Comparison of ENCODE assay signal across 18 mouse cellular contexts in the genomic region with DNA sequence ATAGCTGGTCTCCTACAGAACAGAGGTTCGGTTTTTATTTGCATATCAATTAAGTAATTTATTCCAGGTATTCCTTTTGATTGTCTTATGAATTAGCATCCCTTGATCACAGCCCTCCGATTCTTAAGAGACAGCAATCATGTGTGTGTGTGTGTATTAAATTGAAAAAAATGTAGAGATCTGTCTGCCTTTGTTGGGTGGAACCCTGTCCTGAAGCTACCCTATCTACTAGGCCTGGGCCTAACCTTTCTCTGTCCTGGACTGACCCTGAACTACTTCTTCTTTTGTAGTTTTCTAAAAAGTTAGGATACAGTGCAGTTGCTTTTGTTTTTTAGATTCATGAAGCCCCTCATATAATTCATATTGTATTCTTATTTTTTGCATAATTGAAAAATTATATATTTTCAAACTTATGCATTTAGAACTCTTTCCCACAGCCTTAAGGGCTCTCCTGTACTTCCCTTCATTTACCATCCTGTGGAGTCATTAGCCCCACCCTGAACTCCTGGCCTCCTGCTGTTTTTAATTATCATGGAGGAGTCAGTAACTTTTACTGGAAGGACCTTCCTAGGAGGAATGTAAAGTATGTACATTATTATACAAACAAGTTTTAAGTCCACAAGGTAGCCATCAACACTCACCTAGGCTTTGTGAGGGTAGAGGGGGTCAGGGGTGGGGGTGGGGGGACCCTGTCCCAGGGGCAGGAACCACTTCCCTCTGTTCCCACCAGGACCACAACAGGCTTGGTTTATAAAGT.
"Had no signal": no experiment of that assay in that cellular context is flagged by ENCODE, and none has a peak within 500 bp of the region (broad histone marks: within the 10 kb centered on the region; RNA-seq: fewer than 3 reads in every experiment).

No protein-coding gene starts in this region.

- ATAC-seq: midbrain, embryonic 15.5 days had no signal

- H3K4me3 ChIP-seq: layer of hippocampus, adult 2 months; liver, embryonic 13.5 days; midbrain, embryonic 12.5 days; midbrain, embryonic 15.5 days; neural tube, embryonic 12.5 days; neural tube, embryonic 15.5 days had no signal

- H3K9me3 ChIP-seq: liver, embryonic 13.5 days; midbrain, embryonic 12.5 days; midbrain, embryonic 15.5 days; neural tube, embryonic 12.5 days; neural tube, embryonic 15.5 days had no signal

- H3K27me3 ChIP-seq: liver, embryonic 13.5 days; midbrain, embryonic 12.5 days; midbrain, embryonic 15.5 days; neural tube, embryonic 12.5 days; neural tube, embryonic 15.5 days had no signal

- H3K4me1 ChIP-seq: liver, embryonic 13.5 days; midbrain, embryonic 12.5 days; midbrain, embryonic 15.5 days; neural tube, embryonic 12.5 days; neural tube, embryonic 15.5 days had no signal

- H3K36me3 ChIP-seq: liver, embryonic 13.5 days; midbrain, embryonic 12.5 days; midbrain, embryonic 15.5 days; neural tube, embryonic 12.5 days; neural tube, embryonic 15.5 days had no signal

- H3K27ac ChIP-seq: kidney, postnatal 0 days; layer of hippocampus, adult 2 months; liver, embryonic 13.5 days; macrophage; midbrain, embryonic 12.5 days; midbrain, embryonic 15.5 days; neural tube, embryonic 12.5 days; neural tube, embryonic 15.5 days; stomach, postnatal 0 days had no signal

- H3K4me2 ChIP-seq: liver, embryonic 13.5 days; midbrain, embryonic 12.5 days; midbrain, embryonic 15.5 days; neural tube, embryonic 12.5 days; neural tube, embryonic 15.5 days had no signal

- DNase-seq: kidney, adult 2 months; kidney, postnatal 25 days; layer of hippocampus, adult 9-11 months; liver, embryonic 13.5 days; lung, adult 2 months; right cerebral cortex, adult 18-20 months; right cerebral cortex, postnatal 14 days; right cerebral cortex, postnatal 4 days; thymus, adult 2 months; thymus, postnatal 14 days had no signal

- H3K9ac ChIP-seq: liver, embryonic 13.5 days; midbrain, embryonic 12.5 days; midbrain, embryonic 15.5 days; neural tube, embryonic 12.5 days; neural tube, embryonic 15.5 days had no signal
